Mouse (Mus musculus) limb, embryonic 11.5 days (tissue): ENCODE measurements around the gene Ccdc190. TPM values are rescaled to one million over a fixed set of nuclear protein-coding genes. Genes with fewer than 3 reads are reported as not detected.

Experiments
- ATAC-seq: fragments of 200-750 bp; cut with Nextera tagmentation; 2 replicates; pipeline ENCODE4 v1.8.0; 2017; ENCODE audit warnings: low read depth; ENCODE audit not compliant: insufficient number of reproducible peaks, low FRiP score, low TSS enrichment
- DNase-seq: peaks from one replicate; pipeline ENCODE4 v3.0.0-alpha.2; 2015; ENCODE audit warnings: low spot score
- H3K27ac ChIP-seq: fragments of 300-500 bp; sonication (generic); replicated peaks from 2 replicates; pipeline ENCODE4 v1.5.1; 2014; ENCODE audit warnings: low read depth, mild to moderate bottlenecking, low read length
- H3K27me3 ChIP-seq: fragments of 300-500 bp; sonication (generic); 2 replicates; pipeline ENCODE4 v1.6.1; 2014; ENCODE audit warnings: mild to moderate bottlenecking, low read length, mixed read lengths; ENCODE audit not compliant: control insufficient read depth, insufficient read depth
- H3K36me3 ChIP-seq: fragments of 300-500 bp; sonication (generic); 2 replicates; pipeline ENCODE4 v1.6.1; 2014; ENCODE audit warnings: mild to moderate bottlenecking, low read length, moderate library complexity, mixed read lengths; ENCODE audit not compliant: control insufficient read depth, insufficient read depth
- H3K4me1 ChIP-seq: fragments of 300-500 bp; sonication (generic); 2 replicates; pipeline ENCODE4 v1.6.1; 2014; ENCODE audit warnings: low read length, mixed read lengths; ENCODE audit not compliant: control insufficient read depth, insufficient read depth
- H3K4me2 ChIP-seq: fragments of 300-500 bp; sonication (generic); 2 replicates; pipeline ENCODE4 v1.6.1; 2014; ENCODE audit warnings: low read depth, mild to moderate bottlenecking, moderate library complexity; ENCODE audit not compliant: severe bottlenecking
- H3K4me3 ChIP-seq: fragments of 300-500 bp; sonication (generic); 2 replicates; pipeline ENCODE4 v1.5.1; 2014; ENCODE audit warnings: low read depth, low read length
- H3K9ac ChIP-seq: fragments of 300-500 bp; sonication (generic); 2 replicates; pipeline ENCODE4 v1.6.1; 2014; ENCODE audit warnings: mild to moderate bottlenecking, low read length
- H3K9me3 ChIP-seq: fragments of 300-500 bp; sonication (generic); 2 replicates; pipeline ENCODE4 v1.6.1; 2016; ENCODE audit warnings: low read length; ENCODE audit not compliant: control insufficient read depth
- WGBS: fragments of 180-500 bp; shearing (Covaris S2); extraction: QIAGEN DNeasy Blood & Tissue Kit; methylation state at CpG from one replicate; pipeline ENCODE4 v1.1.7; 2014; 5-methylcytosine and 5-hydroxymethylcytosine counted together
- polyA plus RNA-seq: library from polyadenylated mRNA; unstranded; fragments of >200 nt; fragmentation: Nextera tagmentation; extraction: Ambion mirVana; gene quantifications from 2 replicates; pipeline ENCODE4 v1.2.1, GENCODE M21; 2014

Ccdc190 gene
- polyA plus RNA-seq, 1 experiment from 2014 or later = not detected

GRCm38 (mm10) chr1:169968792-169969515, 40.5 kb downstream of the Ccdc190 start, which contains the start of gene Hsd17b7:
Gene Hsd17b7 (minus strand): TSS chr1:169969241.
- Histone ChIP-seq H3K9ac (peak within 1 kb of the TSS; percentile 57), H3K4me3 (peak within 1 kb of the TSS; percentile 43), H3K27me3 (no peaks in the 10 kb centered on the region), H3K4me1 (no peaks in the 10 kb centered on the region), H3K27ac (peak within 1 kb of the TSS; percentile 49; the same call in 1 of the 2 replicates), H3K36me3 (no peaks in the 10 kb centered on the region; the same call in 1 of the 2 replicates), H3K9me3 (no peaks in the 10 kb centered on the region), H3K4me2 (peak within 1 kb of the TSS; percentile 64)
- ATAC-seq = peak; percentile 100
- peak; percentile 99 for DNase-seq
- WGBS = under 1% methylated on average over 48 of the region's 48 CpGs

GRCm38 (mm10) chr1:169969516-169969886, 41.1 kb downstream of the Ccdc190 start:
- WGBS = 1% methylated on average over 9 of the region's 9 CpGs
- Histone ChIP-seq H3K27me3 (no peaks in the 10 kb centered on the region), H3K9me3 (no peaks in the 10 kb centered on the region), H3K27ac (peak overlapping the region; percentile 49; the same call in 1 of the 2 replicates), H3K4me1 (no peaks in the 10 kb centered on the region), H3K4me3 (peak overlapping the region; percentile 43), H3K4me2 (peak overlapping the region; percentile 53), H3K36me3 (no peaks in the 10 kb centered on the region; the same call in 1 of the 2 replicates), H3K9ac (peak overlapping the region; percentile 57)
- DNase-seq = no peak
- peak; percentile 53 for ATAC-seq

GRCm38 (mm10) chr1:169970936-169971335, 42.5 kb downstream of the Ccdc190 start:
- Histone ChIP-seq H3K4me3 (no peak overlapping the region), H3K27me3 (no peaks in the 10 kb centered on the region), H3K27ac (no peak overlapping the region), H3K9ac (no peak overlapping the region), H3K4me1 (no peaks in the 10 kb centered on the region), H3K9me3 (no peaks in the 10 kb centered on the region), H3K36me3 (peaks cover under 1% of the 10 kb centered on the region; the same call in 1 of the 2 replicates), H3K4me2 (no peak overlapping the region)
- 90% methylated on average over 4 of the region's 4 CpGs for WGBS
- ATAC-seq (no peak), DNase-seq (no peak)

- peaks cover 3% of the 10 kb centered on the region; the same call in 1 of the 2 replicates for H3K36me3 ChIP-seq
- no peak overlapping the region for H3K4me2 ChIP-seq
- WGBS = 84% methylated on average over 2 of the region's 2 CpGs
- H3K27ac ChIP-seq = no peak overlapping the region
- ATAC-seq (no peak), DNase-seq (no peak)
- no peak overlapping the region for H3K9ac ChIP-seq
- no peaks in the 10 kb centered on the region for H3K9me3 ChIP-seq
- no peaks in the 10 kb centered on the region for H3K4me1 ChIP-seq
- no peak overlapping the region for H3K4me3 ChIP-seq
- no peaks in the 10 kb centered on the region for H3K27me3 ChIP-seq
Observed at GRCm38 (mm10) chr1:169971998-169972397, 43.5 kb downstream of the Ccdc190 start.

GRCm38 (mm10) chr1:169977621-169978020, 49.2 kb downstream of the Ccdc190 start:
- ATAC-seq (no peak), DNase-seq (peak; percentile 14)
- Histone ChIP-seq H3K4me2 (no peak overlapping the region), H3K4me3 (no peak overlapping the region), H3K9ac (no peak overlapping the region), H3K36me3 (peaks cover 3% of the 10 kb centered on the region; the same call in 1 of the 2 replicates), H3K4me1 (no peaks in the 10 kb centered on the region), H3K27me3 (no peaks in the 10 kb centered on the region), H3K9me3 (no peaks in the 10 kb centered on the region), H3K27ac (no peak overlapping the region)
- 87% methylated on average over 4 of the region's 4 CpGs for WGBS

Other genes with a start within 250 kb of the Ccdc190 start
- 0.41 TPM in 2 replicates for gene Rgs4, start 181.0 kb upstream of the Ccdc190 start, polyA plus RNA-seq
- gene Hsd17b7, start 40.6 kb downstream of the Ccdc190 start, polyA plus RNA-seq = 14.3 TPM in 2 replicates
- 104 and 108 TPM in 2 replicates for gene Ddr2, start 182.1 kb downstream of the Ccdc190 start, polyA plus RNA-seq
- 66.6 and 67.0 TPM in 2 replicates for gene Uap1, start 246.3 kb downstream of the Ccdc190 start, polyA plus RNA-seq